Mouse (Mus musculus): ENCODE measurements at regions not wholly inside any gene's neighbourhood (a gene's known extent, or its start where the extent isn't known, plus 50 kb on each side); places are given as distances from the start of the nearest gene placed in this dataset.
A peak's percentile ranks its signal among the peaks of the same experiment; 100 is the strongest.

GRCm38 (mm10) chr19:21115693-21116092 lies 156.4 kb upstream of the Zfand5 start:
- Histone ChIP-seq H3K4me3 (replicated peaks) (no peak overlapping the region), H3K4me2 (no peak overlapping the region), H3K9me3 (no peaks in the 10 kb centered on the region), H3K27ac (no peak overlapping the region), H3K9ac (no peak overlapping the region), H3K36me3 (no peaks in the 10 kb centered on the region), H3K4me1 (no peaks in the 10 kb centered on the region), H3K27me3 (replicated peaks) (no peaks in the 10 kb centered on the region)
- ATAC-seq (ENCODE audit: insufficient read depth, low FRiP score, low read depth): no peak
- WGBS: 82% methylated on average over 2 of the region's 2 CpGs

- H3K4me1 ChIP-seq: 0 out of 2 replicates have a peak, but pooled peaks cover under 1% of the 10 kb centered on the region
- no peak overlapping the region for H3K4me3 ChIP-seq (replicated peaks)
- H3K36me3 ChIP-seq: no peaks in the 10 kb centered on the region
- H3K9me3 ChIP-seq: no peaks in the 10 kb centered on the region
- H3K27me3 ChIP-seq (replicated peaks): no peaks in the 10 kb centered on the region
- H3K27ac ChIP-seq: no peak overlapping the region
- no peak overlapping the region for H3K9ac ChIP-seq
- 89% methylated on average over 5 of the region's 5 CpGs for WGBS
- ATAC-seq (ENCODE audit: insufficient read depth, low FRiP score, low read depth): no peak
- no peak overlapping the region for H3K4me2 ChIP-seq
Observed at GRCm38 (mm10) chr19:21111836-21112235, 157.8 kb upstream of the Tmc1 start.

GRCm38 (mm10) chr19:21108311-21108710 lies 154.3 kb upstream of the Tmc1 start:
- ATAC-seq (ENCODE audit: insufficient read depth, low FRiP score, low read depth): no peak
- H3K27ac ChIP-seq: no peak overlapping the region

GRCm38 (mm10) chr19:21107741-21108140 lies 153.7 kb upstream of the Tmc1 start:
- H3K9me3 ChIP-seq: no peaks in the 10 kb centered on the region
- H3K9ac ChIP-seq: no peak overlapping the region
- no peak overlapping the region for H3K27ac ChIP-seq
- no peaks in the 10 kb centered on the region for H3K36me3 ChIP-seq
- WGBS: 44% methylated on average over 3 of the region's 3 CpGs
- H3K4me3 ChIP-seq (replicated peaks): no peak overlapping the region
- H3K4me2 ChIP-seq: peak overlapping the region; percentile 19; the same call in 1 of the 2 replicates
- H3K4me1 ChIP-seq: 0 out of 2 replicates have a peak, but pooled peaks cover 3% of the 10 kb centered on the region
- no peaks in the 10 kb centered on the region for H3K27me3 ChIP-seq (replicated peaks)
- no peak for ATAC-seq (ENCODE audit: insufficient read depth, low FRiP score, low read depth)

More at GRCm38 (mm10) chr19:21108311-21108710, 154.3 kb upstream of the Tmc1 start:
- H3K4me3 ChIP-seq (replicated peaks): no peak overlapping the region
- H3K4me2 ChIP-seq: no peak overlapping the region
- 82% methylated on average over 2 of the region's 2 CpGs for WGBS
- no peaks in the 10 kb centered on the region for H3K9me3 ChIP-seq
- H3K9ac ChIP-seq: no peak overlapping the region
- no peaks in the 10 kb centered on the region for H3K27me3 ChIP-seq (replicated peaks)
- 0 out of 2 replicates have a peak, but pooled peaks cover 3% of the 10 kb centered on the region for H3K4me1 ChIP-seq
- no peaks in the 10 kb centered on the region for H3K36me3 ChIP-seq

GRCm38 (mm10) chr19:21107275-21107674 lies 153.3 kb upstream of the Tmc1 start:
- WGBS: 44% methylated on average over 4 of the region's 4 CpGs
- Histone ChIP-seq H3K27me3 (replicated peaks) (no peaks in the 10 kb centered on the region), H3K4me2 (peak overlapping the region; percentile 19; the same call in 1 of the 2 replicates), H3K9ac (no peak overlapping the region), H3K36me3 (no peaks in the 10 kb centered on the region), H3K4me1 (0 out of 2 replicates have a peak, but pooled peaks cover 3% of the 10 kb centered on the region), H3K27ac (0 out of 2 replicates have a peak overlapping the region, but pooled peaks have one; percentile 26), H3K9me3 (no peaks in the 10 kb centered on the region), H3K4me3 (replicated peaks) (no peak overlapping the region)
- no peak for ATAC-seq (ENCODE audit: insufficient read depth, low FRiP score, low read depth)

GRCm38 (mm10) chr19:21106766-21107165 lies 152.8 kb upstream of the Tmc1 start:
- ATAC-seq (ENCODE audit: insufficient read depth, low FRiP score, low read depth): no peak
- no peak overlapping the region for H3K4me2 ChIP-seq

GRCm38 (mm10) chr19:21106241-21106669 lies 152.3 kb upstream of the Tmc1 start:
- WGBS: 31% methylated on average over 6 of the region's 6 CpGs

More at GRCm38 (mm10) chr19:21106766-21107165, 152.8 kb upstream of the Tmc1 start:
- Histone ChIP-seq H3K27me3 (replicated peaks) (no peaks in the 10 kb centered on the region), H3K4me3 (replicated peaks) (no peak overlapping the region), H3K4me1 (0 out of 2 replicates have a peak, but pooled peaks cover 3% of the 10 kb centered on the region), H3K36me3 (no peaks in the 10 kb centered on the region), H3K9ac (no peak overlapping the region), H3K9me3 (no peaks in the 10 kb centered on the region), H3K27ac (peak overlapping the region; percentile 64)
- 64% methylated on average over 10 of the region's 10 CpGs for whole genome bisulfite sequencing

GRCm38 (mm10) chr19:21105004-21105403 lies 151.0 kb upstream of the Tmc1 start:
- 86% methylated on average over 6 of the region's 6 CpGs for WGBS
- Histone ChIP-seq H3K4me2 (no peak overlapping the region), H3K36me3 (no peaks in the 10 kb centered on the region), H3K9me3 (no peaks in the 10 kb centered on the region), H3K27me3 (replicated peaks) (no peaks in the 10 kb centered on the region), H3K4me3 (replicated peaks) (no peak overlapping the region), H3K9ac (no peak overlapping the region), H3K27ac (no peak overlapping the region), H3K4me1 (0 out of 2 replicates have a peak, but pooled peaks cover 3% of the 10 kb centered on the region)
- no peak for ATAC-seq (ENCODE audit: insufficient read depth, low FRiP score, low read depth)

More at GRCm38 (mm10) chr19:21106241-21106669, 152.3 kb upstream of the Tmc1 start:
- Histone ChIP-seq H3K9ac (no peak overlapping the region), H3K4me3 (replicated peaks) (no peak overlapping the region), H3K4me2 (no peak overlapping the region), H3K9me3 (no peaks in the 10 kb centered on the region), H3K4me1 (0 out of 2 replicates have a peak, but pooled peaks cover 3% of the 10 kb centered on the region), H3K27me3 (replicated peaks) (no peaks in the 10 kb centered on the region), H3K27ac (peak overlapping the region; percentile 64), H3K36me3 (no peaks in the 10 kb centered on the region)
- ATAC-seq (ENCODE audit: insufficient read depth, low FRiP score, low read depth): peak; percentile 54; the same call in 1 of the 2 replicates

GRCm38 (mm10) chr19:21104462-21104936 lies 150.5 kb upstream of the Tmc1 start:
- 66% methylated on average over 8 of the region's 8 CpGs for WGBS
- no peak overlapping the region for H3K9ac ChIP-seq
- no peak overlapping the region for H3K27ac ChIP-seq
- H3K27me3 ChIP-seq (replicated peaks): no peaks in the 10 kb centered on the region
- no peaks in the 10 kb centered on the region for H3K36me3 ChIP-seq
- 0 out of 2 replicates have a peak, but pooled peaks cover 3% of the 10 kb centered on the region for H3K4me1 ChIP-seq
- no peaks in the 10 kb centered on the region for H3K9me3 ChIP-seq
- no peak overlapping the region for H3K4me3 ChIP-seq (replicated peaks)
- peak; percentile 69 for ATAC-seq (ENCODE audit: insufficient read depth, low FRiP score, low read depth)
- H3K4me2 ChIP-seq: no peak overlapping the region

- Histone ChIP-seq H3K27ac (no peak overlapping the region; the same call in 1 of the 2 replicates), H3K4me2 (no peak overlapping the region), H3K9ac (no peak overlapping the region), H3K4me1 (no peaks in the 10 kb centered on the region), H3K27me3 (replicated peaks) (no peaks in the 10 kb centered on the region), H3K4me3 (replicated peaks) (no peak overlapping the region), H3K9me3 (no peaks in the 10 kb centered on the region), H3K36me3 (no peaks in the 10 kb centered on the region)
- ATAC-seq (ENCODE audit: insufficient read depth, low FRiP score, low read depth): no peak
- 74% methylated on average over 7 of the region's 7 CpGs for WGBS
Observed at GRCm38 (mm10) chr19:21077771-21078548, 124.0 kb upstream of the Tmc1 start.

- H3K27ac ChIP-seq: no peak overlapping the region
- no peak for ATAC-seq (ENCODE audit: insufficient read depth, low FRiP score, low read depth)
Observed at GRCm38 (mm10) chr19:21068381-21068780, 114.4 kb upstream of the Tmc1 start.

More at GRCm38 (mm10) chr19:21068381-21068780, 114.4 kb upstream of the Tmc1 start:
- 85% methylated on average over 7 of the region's 7 CpGs for WGBS
- Histone ChIP-seq H3K9me3 (no peaks in the 10 kb centered on the region), H3K9ac (no peak overlapping the region), H3K4me2 (no peak overlapping the region), H3K36me3 (no peaks in the 10 kb centered on the region), H3K27me3 (replicated peaks) (no peaks in the 10 kb centered on the region), H3K4me1 (no peaks in the 10 kb centered on the region), H3K4me3 (replicated peaks) (no peak overlapping the region)

Data from stomach, embryonic 15.5 days (tissue).